Mouse (Mus musculus): ENCODE measurements around the gene 9530077C05Rik. TPM values are rescaled to one million over a fixed set of nuclear protein-coding genes. Genes with fewer than 3 reads are reported as not detected.

Gene 9530077C05Rik
- polyA plus RNA-seq (2012; rRNA removed; ENCODE audit: low replicate concordance) = 0.37 and 2.2 TPM in 2 replicates

GRCm38 (mm10) chr9:22411002-22411857 lies at the start of gene 9530077C05Rik:
Gene 9530077C05Rik, plus strand, starts transcription at chr9:22411513.

GRCm38 (mm10) chr9:22389021-22389476 lies 22.3 kb upstream of the 9530077C05Rik start, which contains the start of gene Anln:
Gene Anln, minus strand, starts transcription at chr9:22389188.

GRCm38 (mm10) chr9:22453990-22454389 lies 42.7 kb downstream of the 9530077C05Rik start, which contains the start of gene Gm17545:
Gene Gm17545, plus strand, starts transcription at chr9:22454290.

GRCm38 (mm10) chr9:22469643-22470042 lies 58.3 kb downstream of the 9530077C05Rik start, which contains the start of gene Rp9:
Gene Rp9, minus strand, starts transcription at chr9:22469743.

GRCm38 (mm10) chr9:22475424-22475868 lies 64.1 kb downstream of the 9530077C05Rik start, which contains the start of gene Bbs9:
Gene Bbs9, plus strand, starts transcription at chr9:22475715.

Other genes starting within 250 kb of the 9530077C05Rik start
- gene Zfp872, start 223.4 kb upstream of the 9530077C05Rik start, polyA plus RNA-seq (2012; rRNA removed; ENCODE audit: low replicate concordance) = 0.33 TPM in 2 replicates
- gene Zfp809, start 185.8 kb upstream of the 9530077C05Rik start, polyA plus RNA-seq (2012; rRNA removed; ENCODE audit: low replicate concordance) = 19.3 and 20.7 TPM in 2 replicates
- 0.04 and 0.71 TPM in 2 replicates for gene Zfp599, start 151.6 kb upstream of the 9530077C05Rik start, polyA plus RNA-seq (2012; rRNA removed; ENCODE audit: low replicate concordance)
- 7.9 and 8.0 TPM in 2 replicates for gene Zfp810, start 103.9 kb upstream of the 9530077C05Rik start, polyA plus RNA-seq (2012; rRNA removed; ENCODE audit: low replicate concordance)
- 2.0 and 4.9 TPM in 2 replicates for gene Anln, start 22.3 kb upstream of the 9530077C05Rik start, polyA plus RNA-seq (2012; rRNA removed; ENCODE audit: low replicate concordance)
- gene Gm17545, start 42.8 kb downstream of the 9530077C05Rik start, polyA plus RNA-seq (2012; rRNA removed; ENCODE audit: low replicate concordance) = not detected in 2 replicates
- 24.5 and 54.4 TPM in 2 replicates for gene Rp9, start 58.2 kb downstream of the 9530077C05Rik start, polyA plus RNA-seq (2012; rRNA removed; ENCODE audit: low replicate concordance)
- gene Bbs9, start 64.2 kb downstream of the 9530077C05Rik start, polyA plus RNA-seq (2012; rRNA removed; ENCODE audit: low replicate concordance) = 10.7 and 15.5 TPM in 2 replicates